Mouse (Mus musculus) embryonic fibroblast, embryonic 13.5 days (primary cell): ENCODE data around the gene Ufc1.

Experiments
- CTCF ChIP-seq: IDR thresholded peaks from 2 replicates; pipeline ENCODE4 v1.5.1; 2011; ENCODE audit warnings: mild to moderate bottlenecking, control low read depth, low read length, moderate library complexity, borderline replicate concordance; ENCODE audit not compliant: insufficient read depth
- POLR2A ChIP-seq: IDR thresholded peaks from 2 replicates; pipeline ENCODE4 v1.6.1; 2011; ENCODE audit warnings: low read depth, mild to moderate bottlenecking, control low read depth, low read length, moderate library complexity

GRCm38 (mm10) chr1:171260316-171260715 is 34.5 kb downstream of the Ufc1 start:
- no peak; the same call in 1 of the 2 replicates for TF ChIP-seq POLR2A
- no peak for TF ChIP-seq CTCF
